Mouse (Mus musculus): ENCODE results near the gene Cd19.

- TF ChIP-seq POLR2A (IDR thresholded peaks at IDR 0.05; ENCODE audit: control insufficient read depth in 1 of 2, insufficient read depth in 1 of 2, low read depth in 1 of 2, low read length in 2 of 2, poor library complexity in 1 of 2) (no peak), SMC3 (IDR thresholded peaks at IDR 0.05; ENCODE audit: low read depth, low read length) (no peak), CTCF (IDR thresholded peaks at IDR 0.05 in 2 of 3, conservative IDR thresholded peaks at IDR 0.05 in 1 of 3; ENCODE audit: control insufficient read depth in 1 of 3, insufficient read depth in 1 of 3, low read depth in 2 of 3, low read length in 3 of 3, poor library complexity in 1 of 3, severe bottlenecking in 1 of 3) (no peak), MYC (IDR thresholded peaks at IDR 0.05; ENCODE audit: low read depth, low read length) (no peak)
Measured at GRCm38 (mm10) chr7:126463004-126463403, 48.3 kb upstream of the Cd19 start, which contains the start of gene Atp2a1.
